Mouse (Mus musculus) natural killer cell, adult 2 months (primary cell): ENCODE results near the gene Prss8.
"Not testable (repeated sequence)": the region's sequence is repeated elsewhere in the genome, so short reads cannot be mapped to it uniquely, and the experiment has no call there.

Source experiments
- DNase-seq, 2 experiments: peaks; one replicate each; pipeline ENCODE4 v3.0.0; 2022; ENCODE audit warnings: low spot score in 2 of 2

The Prss8 gene

GRCm38 (mm10) chr7:127895891-127896290, 34.0 kb downstream of the Prss8 start:
- not testable (repeated sequence) for DNase-seq

GRCm38 (mm10) chr7:127895442-127895841, 34.5 kb downstream of the Prss8 start, which contains the start of the genes Gm21974 and Vkorc1:
Gene Gm21974, minus strand, starts transcription at chr7:127895454.
Gene Vkorc1, minus strand, starts transcription at chr7:127895617.
- peak; percentile 73 to 84 for DNase-seq

GRCm38 (mm10) chr7:127894480-127894879, 35.4 kb downstream of the Prss8 start:
- no peak for DNase-seq

- no peak for DNase-seq
These were observed 39.1 kb downstream of the Prss8 start, which contains the start of gene Prss53 for GRCm38 (mm10) chr7:127890798-127891197. Gene Prss53, minus strand, starts transcription at chr7:127890970.

- no peak for DNase-seq
These were observed 41.1 kb downstream of the Prss8 start for GRCm38 (mm10) chr7:127888821-127889220.

- DNase-seq, result no peak
These were observed 42.1 kb downstream of the Prss8 start for GRCm38 (mm10) chr7:127887781-127888180.

- no peak for DNase-seq
These were observed 42.7 kb downstream of the Prss8 start for GRCm38 (mm10) chr7:127887191-127887590.

GRCm38 (mm10) chr7:127886551-127886950, 43.4 kb downstream of the Prss8 start:
- no peak for DNase-seq

GRCm38 (mm10) chr7:127885951-127886350, 44.0 kb downstream of the Prss8 start:
- DNase-seq, result no peak

GRCm38 (mm10) chr7:127880431-127880830, 49.5 kb downstream of the Prss8 start:
- no peak for DNase-seq

- no peak for DNase-seq
These were observed 50.6 kb downstream of the Prss8 start for GRCm38 (mm10) chr7:127879301-127879700.

GRCm38 (mm10) chr7:127876467-127877348, 53.2 kb downstream of the Prss8 start, which contains the start of gene Zfp668:
Gene Zfp668, minus strand, starts transcription at chr7:127876828.
- peak; percentile 88 to 90 for DNase-seq

- DNase-seq, result peak; percentile 62 to 67
These were observed 53.9 kb downstream of the Prss8 start, which contains the start of gene Zfp646 for GRCm38 (mm10) chr7:127876041-127876466. Gene Zfp646, plus strand, starts transcription at chr7:127876221.
